Mouse (Mus musculus) limb, embryonic 14.5 days (tissue): Measurements from ENCODE around the gene Msrb1. TPM values are rescaled to one million over a fixed set of nuclear protein-coding genes. Genes with fewer than 3 reads are reported as not detected.
"Not testable (repeated sequence)": the region's sequence is repeated elsewhere in the genome, so short reads cannot be mapped to it uniquely, and the experiment has no call there.

Experiments
- ATAC-seq: fragments of 200-750 bp; cut with Nextera tagmentation; 2 replicates; pipeline ENCODE4 v1.8.0; 2017; ENCODE audit warnings: low read depth, moderate number of reproducible peaks, moderate TSS enrichment; ENCODE audit not compliant: low FRiP score
- DNase-seq: peaks from one replicate; pipeline ENCODE4 v3.0.0-alpha.2; 2015; ENCODE audit warnings: low spot score
- H3K27ac ChIP-seq: fragments of 300-500 bp; sonication (generic); replicated peaks from 2 replicates; pipeline ENCODE4 v1.5.1; 2014; ENCODE audit warnings: low read depth, mild to moderate bottlenecking, low read length, moderate library complexity, mixed read lengths
- H3K27me3 ChIP-seq: fragments of 300-500 bp; sonication (generic); 2 replicates; pipeline ENCODE4 v1.6.1; 2014; ENCODE audit warnings: low read length, mixed read lengths; ENCODE audit not compliant: control insufficient read depth, insufficient read depth
- H3K36me3 ChIP-seq: fragments of 300-500 bp; sonication (generic); 2 replicates; pipeline ENCODE4 v1.6.1; 2014; ENCODE audit warnings: mild to moderate bottlenecking, low read length, moderate library complexity, mixed read lengths; ENCODE audit not compliant: control insufficient read depth, insufficient read depth
- H3K4me1 ChIP-seq: fragments of 300-500 bp; sonication (generic); 2 replicates; pipeline ENCODE4 v1.6.1; 2014; ENCODE audit warnings: antibody characterized with exemption, low read length, mixed read lengths; ENCODE audit not compliant: control insufficient read depth, insufficient read depth
- H3K4me2 ChIP-seq: fragments of 300-500 bp; sonication (generic); replicated peaks from 2 replicates; pipeline ENCODE4 v1.6.1; 2014; ENCODE audit warnings: low read depth, mild to moderate bottlenecking, low read length, moderate library complexity; ENCODE audit not compliant: severe bottlenecking
- H3K4me3 ChIP-seq: fragments of 300-500 bp; sonication (generic); replicated peaks from 2 replicates; pipeline ENCODE4 v1.5.1; 2014; ENCODE audit warnings: low read length
- H3K9ac ChIP-seq: fragments of 300-500 bp; sonication (generic); 2 replicates; pipeline ENCODE4 v1.6.1; 2014; ENCODE audit warnings: mild to moderate bottlenecking, low read depth, low read length, moderate library complexity; ENCODE audit not compliant: severe bottlenecking
- H3K9me3 ChIP-seq: fragments of 300-500 bp; sonication (generic); 2 replicates; pipeline ENCODE4 v1.6.1; 2016; ENCODE audit warnings: low read length; ENCODE audit not compliant: control insufficient read depth
- POLR2A ChIP-seq: fragments of 200-500 bp; IDR thresholded peaks from 2 replicates; pipeline ENCODE4 v1.8.0; 2012; ENCODE audit warnings: inconsistent platforms, mild to moderate bottlenecking, moderate library complexity, borderline replicate concordance; ENCODE audit not compliant: insufficient read depth, insufficient read length; ENCODE audit errors: extremely low read depth
- WGBS: fragments of 180-500 bp; shearing (Covaris S2); extraction: QIAGEN DNeasy Blood & Tissue Kit; methylation state at CpG from one replicate; pipeline ENCODE4 v1.1.7; 2014; 5-methylcytosine and 5-hydroxymethylcytosine counted together
- polyA plus RNA-seq, 2 experiments: library from polyadenylated mRNA; depleted of rRNA in 1 of 2; stranded (reverse) in 1 of 2; unstranded in 1 of 2; fragments of >200 nt; fragmentation: Nextera tagmentation in 1 of 2; extraction: Ambion mirVana in 1 of 2; gene quantifications; 2 replicates each; pipeline versions ENCODE4 v1.2.1 to v1.2.3; 2012 to 2014

The Msrb1 gene
- polyA plus RNA-seq, 2 experiments: 29.9 to 44.1 TPM

DNA sequence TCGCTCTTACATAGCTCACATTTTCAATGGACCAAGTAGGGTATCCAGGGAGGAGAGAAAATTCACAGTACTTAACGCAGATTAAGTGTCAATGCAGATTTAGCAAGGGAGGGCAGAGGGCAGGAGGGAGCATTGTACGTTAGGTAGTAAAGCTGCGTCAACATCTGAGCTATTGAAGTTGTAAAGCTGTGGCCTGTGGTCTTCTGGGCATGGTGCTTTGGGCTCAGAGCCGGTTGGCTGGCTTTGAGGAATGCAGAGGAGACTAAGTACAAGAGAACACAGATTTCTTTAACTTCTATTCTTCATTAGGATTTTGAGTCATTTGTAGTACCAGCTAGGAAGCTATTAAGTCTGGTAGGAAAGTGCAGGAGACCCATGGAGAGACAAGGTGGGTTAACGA lies 20.9 kb upstream of the Msrb1 start:
- ATAC-seq (no peak), DNase-seq (no peak)
- peaks cover 21% of the 10 kb centered on the region for H3K36me3 ChIP-seq
- TF ChIP-seq POLR2A: no peak
- H3K27ac ChIP-seq: no peak overlapping the region
- H3K4me2 ChIP-seq: no peak overlapping the region
- no peak overlapping the region for H3K9ac ChIP-seq
- H3K9me3 ChIP-seq: no peaks in the 10 kb centered on the region
- 67% methylated on average over 6 of the region's 6 CpGs for WGBS
- no peaks in the 10 kb centered on the region for H3K27me3 ChIP-seq
- no peak overlapping the region for H3K4me3 ChIP-seq
- peaks cover 3% of the 10 kb centered on the region; the same call in 1 of the 2 replicates for H3K4me1 ChIP-seq

DNA sequence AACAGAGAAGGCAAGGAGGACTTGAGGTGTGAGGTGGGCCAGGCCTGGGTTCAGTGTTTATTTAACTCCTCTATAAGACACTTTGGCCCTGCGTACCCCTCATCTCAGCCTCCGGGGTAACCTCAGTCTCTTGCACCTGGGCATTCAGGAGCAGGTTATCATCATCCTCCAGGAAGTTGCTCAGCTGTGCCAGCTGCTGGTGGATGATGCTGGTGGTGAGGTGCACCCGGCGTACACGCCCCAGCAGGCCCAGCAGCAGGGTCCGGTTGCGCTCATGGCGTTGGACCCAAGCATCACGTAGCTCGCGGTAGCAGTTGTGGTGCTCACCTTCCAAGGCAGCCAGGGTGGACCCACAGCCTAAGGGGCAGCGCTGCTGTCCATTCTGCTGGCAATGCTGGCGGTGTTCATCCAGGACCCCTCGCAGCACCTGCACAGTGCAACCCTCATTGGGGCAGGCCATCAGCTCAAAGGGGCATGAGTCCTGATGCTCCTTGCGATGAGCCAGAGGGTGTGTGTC lies 20.2 kb upstream of the Msrb1 start:
- no peak overlapping the region for H3K27ac ChIP-seq
- 95% methylated on average over 15 of the region's 15 CpGs for WGBS
- ATAC-seq (no peak), DNase-seq (no peak)
- H3K27me3 ChIP-seq: no peaks in the 10 kb centered on the region
- H3K4me2 ChIP-seq: no peak overlapping the region
- H3K36me3 ChIP-seq: peaks cover 24% of the 10 kb centered on the region
- TF ChIP-seq POLR2A: no peak
- H3K9me3 ChIP-seq: no peaks in the 10 kb centered on the region
- no peak overlapping the region for H3K4me3 ChIP-seq
- no peak overlapping the region for H3K9ac ChIP-seq
- peaks cover 4% of the 10 kb centered on the region; the same call in 1 of the 2 replicates for H3K4me1 ChIP-seq

DNA sequence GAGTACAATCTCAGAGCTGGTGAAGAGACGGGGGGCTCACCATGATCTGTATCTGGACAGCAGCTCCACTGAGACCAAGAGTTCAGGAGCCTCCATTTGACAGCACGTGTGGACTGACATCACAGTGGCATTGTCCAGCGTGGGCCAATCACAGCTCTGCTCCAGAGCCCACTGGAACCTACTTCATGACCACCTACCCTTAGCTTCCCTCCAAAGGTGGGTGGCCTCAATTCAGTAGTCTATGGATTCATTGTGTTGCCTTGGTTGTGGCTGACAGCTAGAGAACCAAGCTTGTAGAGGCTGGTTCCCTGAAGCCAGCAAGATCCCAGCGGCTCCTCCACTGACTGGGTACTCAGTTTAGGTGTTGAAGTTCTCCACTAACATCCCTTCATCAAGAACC lies 18.5 kb upstream of the Msrb1 start, which contains the start of the genes Rnf151 and Rps2:
Rnf151 (minus strand) TSS at position 121 of the 400 bp plus-strand sequence.
Rps2 (plus strand) TSS at position 174 of the 400 bp plus-strand sequence.
- H3K4me1 ChIP-seq: peaks cover 15% of the 10 kb centered on the region; the same call in 1 of the 2 replicates
- H3K9me3 ChIP-seq: no peaks in the 10 kb centered on the region
- ATAC-seq (no peak), DNase-seq (no peak)
- peak within 1 kb of the TSS; percentile 47 for H3K4me2 ChIP-seq
- H3K36me3 ChIP-seq: peaks cover 38% of the 10 kb centered on the region
- WGBS: 81% methylated on average over 4 of the region's 4 CpGs
- peak within 1 kb of the TSS; percentile 93; the same call in 1 of the 2 replicates for H3K9ac ChIP-seq
- H3K4me3 ChIP-seq: peak within 1 kb of the TSS; percentile 90
- H3K27me3 ChIP-seq: no peaks in the 10 kb centered on the region
- no peak within 1 kb of the TSS for H3K27ac ChIP-seq
- no peak for TF ChIP-seq POLR2A

DNA sequence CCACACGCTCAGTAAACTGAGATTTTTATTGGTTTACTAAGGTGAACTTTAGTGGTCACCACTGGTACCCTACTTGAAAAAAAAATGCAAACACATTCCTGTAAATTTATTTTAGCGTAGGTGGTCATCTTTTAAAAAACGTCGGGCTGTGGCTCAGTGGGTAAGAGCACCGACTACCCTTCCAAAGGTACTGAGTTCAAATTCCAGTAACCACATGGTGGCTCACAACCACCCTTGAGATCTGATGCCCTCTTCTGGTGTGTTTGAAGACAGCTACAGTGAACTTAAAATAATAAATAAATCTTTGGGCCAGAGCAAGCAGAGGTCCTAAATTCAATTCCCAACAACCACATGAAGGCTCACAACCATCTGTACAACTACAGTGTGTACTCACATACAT lies 17.5 kb upstream of the Msrb1 start:
- not testable (repeated sequence) for H3K27ac ChIP-seq, H3K27me3 ChIP-seq
- WGBS: 67% methylated on average over 5 of the region's 5 CpGs

DNA sequence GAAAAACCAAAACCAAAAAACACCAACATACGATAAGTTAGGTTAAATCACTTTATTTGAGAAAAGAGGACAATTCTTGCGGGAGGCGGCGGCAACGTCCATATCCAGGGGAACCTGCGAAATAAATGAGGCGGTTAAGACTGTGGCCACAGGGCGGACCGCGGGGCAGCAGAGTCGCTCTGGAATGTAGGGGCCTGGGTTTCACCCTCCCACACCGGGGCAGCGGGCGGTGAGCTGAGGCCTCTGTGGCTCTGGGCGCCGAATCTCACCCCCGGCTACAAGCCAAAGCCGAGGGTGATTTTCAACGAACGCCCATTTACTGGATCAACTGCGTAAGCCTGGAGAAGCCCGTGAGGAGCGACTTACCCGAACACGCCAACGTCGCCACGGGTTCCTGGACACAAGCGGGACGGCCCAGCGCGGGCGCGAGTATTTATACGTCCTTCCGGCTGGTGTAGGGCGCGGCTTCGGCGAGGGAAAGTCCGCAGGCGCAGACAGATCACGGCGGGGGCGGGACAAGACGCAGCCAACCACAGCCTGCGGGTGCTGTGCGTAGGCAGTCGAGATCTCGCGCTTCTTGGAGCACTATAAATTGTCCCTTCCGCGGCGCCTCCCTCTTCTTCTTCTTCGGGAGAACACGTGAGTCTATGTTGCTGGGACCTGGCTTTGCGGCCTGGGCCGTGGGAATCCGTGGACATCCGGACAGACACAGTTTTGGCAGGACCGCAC lies 16.8 kb upstream of the Msrb1 start:
- Histone ChIP-seq H3K36me3 (peaks cover 38% of the 10 kb centered on the region), H3K4me1 (peaks cover 21% of the 10 kb centered on the region), H3K4me2 (peak overlapping the region; percentile 79), H3K9ac (peak overlapping the region; percentile 93), H3K27me3 (no peaks in the 10 kb centered on the region), H3K27ac (peak overlapping the region; percentile 87), H3K9me3 (no peaks in the 10 kb centered on the region), H3K4me3 (peak overlapping the region; percentile 90)
- peak; percentile 98 for ATAC-seq
- DNase-seq: peak; percentile 99
- peak; percentile 97; the same call in 1 of the 2 replicates for TF ChIP-seq POLR2A
- under 1% methylated on average over 55 of the region's 61 CpGs for WGBS

More for the DNA sequence above, 17.5 kb upstream of the Msrb1 start:
- not testable (repeated sequence) for H3K9me3 ChIP-seq, DNase-seq, ATAC-seq
- Histone ChIP-seq H3K4me2 (peak overlapping the region; percentile 47), H3K36me3 (peaks cover 38% of the 10 kb centered on the region), H3K4me1 (peaks cover 21% of the 10 kb centered on the region), H3K9ac (peak overlapping the region; percentile 93), H3K4me3 (peak overlapping the region; percentile 90)

DNA sequence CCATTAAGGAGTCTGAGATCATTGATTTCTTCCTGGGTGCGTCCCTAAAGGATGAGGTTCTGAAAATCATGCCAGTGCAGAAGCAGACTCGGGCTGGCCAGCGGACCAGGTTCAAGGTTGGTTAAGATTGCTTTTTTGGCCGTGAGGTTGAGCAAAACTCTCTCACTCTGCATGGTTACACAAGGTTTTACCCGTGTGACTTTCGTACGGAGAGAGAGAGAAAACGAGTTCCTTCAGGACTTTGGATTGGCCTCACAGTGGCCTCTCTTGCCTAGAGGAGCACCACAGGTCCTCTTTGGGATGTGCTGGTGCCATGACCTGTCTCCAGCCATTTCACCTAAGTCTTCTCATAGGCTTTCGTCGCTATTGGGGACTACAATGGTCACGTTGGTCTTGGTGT lies 15.8 kb upstream of the Msrb1 start:
- not testable (repeated sequence) for H3K9me3 ChIP-seq, H3K27ac ChIP-seq, ATAC-seq, H3K27me3 ChIP-seq, DNase-seq
- WGBS: under 1% methylated on average over 10 of the region's 11 CpGs
- H3K36me3 ChIP-seq: peaks cover 33% of the 10 kb centered on the region
- H3K4me1 ChIP-seq: peaks cover 21% of the 10 kb centered on the region
- peak overlapping the region; percentile 90 for H3K4me3 ChIP-seq
- H3K9ac ChIP-seq: peak overlapping the region; percentile 83
- H3K4me2 ChIP-seq: peak overlapping the region; percentile 79

DNA sequence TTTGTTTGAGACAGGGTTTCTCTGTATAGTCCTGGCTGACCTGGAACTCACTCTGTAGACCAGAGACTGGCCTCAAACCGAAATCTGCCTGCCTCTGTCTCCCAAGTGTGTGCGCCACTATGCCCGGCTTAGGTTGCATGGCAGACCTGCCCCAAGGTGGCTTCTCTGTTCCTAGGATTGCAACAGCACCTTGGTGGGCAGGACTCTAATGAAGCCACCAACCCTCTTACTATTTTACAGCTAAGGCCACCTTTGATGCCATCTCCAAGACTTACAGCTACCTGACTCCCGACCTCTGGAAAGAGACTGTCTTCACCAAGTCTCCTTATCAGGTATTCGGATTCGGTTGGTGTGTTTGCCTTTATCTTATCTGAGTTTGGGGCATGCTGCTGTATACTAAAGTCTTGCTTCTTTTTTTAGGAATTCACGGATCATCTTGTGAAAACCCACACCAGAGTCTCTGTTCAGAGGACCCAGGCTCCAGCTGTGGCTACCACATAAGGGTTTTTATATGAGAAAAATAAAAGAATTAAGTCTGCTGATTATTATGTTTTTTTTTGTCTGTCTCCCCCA lies 15.0 kb upstream of the Msrb1 start:
- not testable (repeated sequence) for H3K9me3 ChIP-seq, DNase-seq, H3K27ac ChIP-seq, H3K27me3 ChIP-seq, ATAC-seq
- WGBS: 70% methylated on average over 7 of the region's 7 CpGs
- Histone ChIP-seq H3K4me1 (peaks cover 21% of the 10 kb centered on the region), H3K4me3 (peak overlapping the region; percentile 90), H3K36me3 (peaks cover 28% of the 10 kb centered on the region), H3K9ac (peak overlapping the region; percentile 83), H3K4me2 (peak overlapping the region; percentile 79)
